ENCODE assay signal across 9 mouse cellular contexts in genomic region chr14:8095562-8095950, GRCm38 (mm10). TPM values are rescaled to one million over a fixed set of nuclear protein-coding genes. Genes with fewer than 3 reads are reported as not detected.
A peak's percentile ranks its signal among the peaks of the same experiment; 100 is the strongest.
DNase-seq lines count a peak whose midpoint lies in the region; ATAC-seq and TF ChIP-seq lines count a peak whose summit lies in the region.
"Had no signal": no experiment of that assay in that cellular context is flagged by ENCODE, and none has a peak within 500 bp of the region (broad histone marks: within the 10 kb centered on the region; RNA-seq: fewer than 3 reads in every experiment).

No protein-coding gene starts in this region.

- peaks cover 24% of the 10 kb centered on the region for H3K4me1 ChIP-seq in liver, adult 2 months (ENCODE audit: control insufficient read depth, insufficient read depth, low read length)
- peaks cover 39% of the 10 kb centered on the region for H3K4me1 ChIP-seq in liver, embryonic 13.5 days (replicated peaks)
- H3K4me1 ChIP-seq in testis, adult 2 months (ENCODE audit: control insufficient read depth, insufficient read depth, low read length), result peaks cover 2% of the 10 kb centered on the region
- H3K4me1 ChIP-seq in hindbrain, embryonic 16.5 days (ENCODE audit: control insufficient read depth, insufficient read depth, low read depth, low read length), result peaks cover 24% of the 10 kb centered on the region

- H3K27me3 ChIP-seq in liver, adult 2 months (ENCODE audit: control insufficient read depth, insufficient read depth, low read length), result no peaks in the 10 kb centered on the region
- H3K27me3 ChIP-seq in liver, embryonic 13.5 days, result no peaks in the 10 kb centered on the region
- H3K27me3 ChIP-seq in testis, adult 2 months (ENCODE audit: control insufficient read depth, insufficient read depth, low read length), result no peaks in the 10 kb centered on the region
- no peaks in the 10 kb centered on the region for H3K27me3 ChIP-seq in hindbrain, embryonic 16.5 days (replicated peaks; ENCODE audit: control insufficient read depth, insufficient read depth, low read length)

- WGBS in liver, adult 2 months, result 10% methylated on average over 7 of the region's 7 CpGs
- 37% methylated on average over 7 of the region's 7 CpGs for WGBS in liver, embryonic 13.5 days (ENCODE audit: insufficient replicate concordance)
- WGBS in hindbrain, embryonic 16.5 days, result 78% methylated on average over 7 of the region's 7 CpGs

- H3K36me3 ChIP-seq in liver, adult 2 months (ENCODE audit: control insufficient read depth, insufficient read depth, low read length), result peaks cover 6% of the 10 kb centered on the region; the same call in 1 of the 2 replicates
- peaks cover 7% of the 10 kb centered on the region for H3K36me3 ChIP-seq in liver, embryonic 13.5 days
- H3K36me3 ChIP-seq in testis, adult 2 months (ENCODE audit: control insufficient read depth, insufficient read depth, low read length), result no peaks in the 10 kb centered on the region
- H3K36me3 ChIP-seq in hindbrain, embryonic 16.5 days (ENCODE audit: control insufficient read depth, insufficient read depth, low read length), result 0 out of 2 replicates have a peak, but pooled peaks cover under 1% of the 10 kb centered on the region

- H3K4me3 ChIP-seq in liver, adult 2 months (ENCODE audit: insufficient read depth, low read depth, low read length), result no peak overlapping the region
- H3K4me3 ChIP-seq in liver, embryonic 13.5 days (replicated peaks), result no peak overlapping the region
- H3K4me3 ChIP-seq in testis, adult 2 months (ENCODE audit: control insufficient read depth, low read depth, low read length), result no peak overlapping the region
- H3K4me3 ChIP-seq in hindbrain, embryonic 16.5 days (ENCODE audit: low read length), result no peak overlapping the region
- H3K4me3 ChIP-seq: hindbrain, embryonic 10.5 days had no signal

- H3K27ac ChIP-seq in liver, adult 2 months (replicated peaks; ENCODE audit: insufficient read depth, low read depth, low read length), result peak overlapping the region; percentile 93
- H3K27ac ChIP-seq in liver, embryonic 13.5 days, result peak overlapping the region; percentile 60
- H3K27ac ChIP-seq in testis, adult 2 months (ENCODE audit: control insufficient read depth, insufficient read depth, low read depth, low read length), result peak overlapping the region; percentile 84
- no peak overlapping the region for H3K27ac ChIP-seq in hindbrain, embryonic 16.5 days (ENCODE audit: low read depth, low read length)
- H3K27ac ChIP-seq: hindbrain, embryonic 10.5 days had no signal

- peaks cover 14% of the 10 kb centered on the region for H3K79me2 ChIP-seq in liver, adult 2 months (ENCODE audit: control insufficient read depth, insufficient read depth, low read length)

- no peak for TF ChIP-seq CTCF in liver, adult 2 months (IDR thresholded peaks at IDR 0.05; ENCODE audit: low read depth, low read length)
- no peak for TF ChIP-seq CTCF in testis, adult 2 months (IDR thresholded peaks at IDR 0.05; ENCODE audit: control insufficient read depth, insufficient read depth, insufficient replicate concordance, low read depth, low read length)

- 0 out of 2 replicates have a peak overlapping the region, but pooled peaks have one; percentile 11 for H3K4me2 ChIP-seq in liver, embryonic 13.5 days
- no peak overlapping the region for H3K4me2 ChIP-seq in hindbrain, embryonic 16.5 days (ENCODE audit: low read length)

- ATAC-seq in liver, embryonic 13.5 days (ENCODE audit: low read depth), result no peak
- ATAC-seq in hindbrain, embryonic 16.5 days, result no peak

- peak overlapping the region; percentile 51 for H3K9ac ChIP-seq in liver, adult 2 months (ENCODE audit: low read depth, low read length)
- H3K9ac ChIP-seq in liver, embryonic 13.5 days, result no peak overlapping the region
- no peak overlapping the region for H3K9ac ChIP-seq in hindbrain, embryonic 16.5 days (ENCODE audit: low read depth, low read length)

- peak; percentile 86 for DNase-seq in liver, adult 2 months (ENCODE audit: extremely low read depth, low read depth, low spot score)
- no peak for DNase-seq in liver
- DNase-seq in heart, postnatal 4 days, result peak; percentile 18
- no peak for DNase-seq in liver, embryonic 13.5 days
- no peak for DNase-seq in cerebellum, adult 9-11 months
- DNase-seq in spleen, postnatal 14 days (ENCODE audit: low spot score in 2 of 2), result no peak

- no peak for TF ChIP-seq POLR2A in liver, adult 2 months (IDR thresholded peaks at IDR 0.05; ENCODE audit: extremely low read depth, insufficient read depth, low read length)
- TF ChIP-seq POLR2A in testis, adult 2 months (IDR thresholded peaks at IDR 0.05; ENCODE audit: control insufficient read depth, low read depth, low read length), result no peak

- H3K9me3 ChIP-seq in liver, embryonic 13.5 days (replicated peaks), result no peaks in the 10 kb centered on the region
- H3K9me3 ChIP-seq in hindbrain, embryonic 16.5 days (ENCODE audit: control insufficient read depth, low read length), result no peaks in the 10 kb centered on the region
- H3K9me3 ChIP-seq: hindbrain, embryonic 10.5 days had no signal

RNA-seq across cellular contexts. Expression of gene Pxk, which starts 2.5 kb away (rescaled TPM):
- total RNA-seq in liver, adult 2 months (2014; rRNA removed), result 13.6 and 18.4 TPM in 2 replicates
- 14.1 and 17.5 TPM in 2 replicates for polyA plus RNA-seq in liver, adult 2 months (2012; rRNA removed)
- 10 to 100 TPM; 20.9 to 21.0 TPM for total RNA-seq in heart, postnatal 4 days (2021)
- 9.7 and 13.1 TPM in 2 replicates for polyA plus RNA-seq in liver, embryonic 13.5 days (2015; fragmentation: Nextera tagmentation; extraction: Ambion mirVana)
- 39.4 and 44.0 TPM in 2 replicates for polyA plus RNA-seq in testis, adult 2 months (2012; rRNA removed)
- polyA plus RNA-seq in hindbrain, embryonic 16.5 days (2015; fragmentation: Nextera tagmentation; extraction: Ambion mirVana), result 67.9 and 70.4 TPM in 2 replicates

RNA-seq across cellular contexts. Expression of gene Rpp14, which starts 15.4 kb away (rescaled TPM):
- total RNA-seq in liver, adult 2 months (2014; rRNA removed), result 18.8 and 19.5 TPM in 2 replicates
- polyA plus RNA-seq in liver, adult 2 months (2012; rRNA removed), result 5.4 and 6.9 TPM in 2 replicates
- total RNA-seq in heart, postnatal 4 days (2021), result 10 to 100 TPM; 21.9 to 22.3 TPM
- polyA plus RNA-seq in liver, embryonic 13.5 days (2015; fragmentation: Nextera tagmentation; extraction: Ambion mirVana), result 39.3 and 47.5 TPM in 2 replicates
- polyA plus RNA-seq in testis, adult 2 months (2012; rRNA removed), result 3.0 and 3.3 TPM in 2 replicates
- 50.1 and 50.8 TPM in 2 replicates for polyA plus RNA-seq in hindbrain, embryonic 16.5 days (2015; fragmentation: Nextera tagmentation; extraction: Ambion mirVana)

Comparison
In these comparisons a context has a peak if more than half of its experiments do, and no peak if none do; other contexts are left out.
1. DNase-seq: peak in liver, adult 2 months (single experiment) and heart, postnatal 4 days (single experiment); none in liver (single experiment), liver, embryonic 13.5 days (single experiment), cerebellum, adult 9-11 months (single experiment) and spleen, postnatal 14 days (0 of 2).